Mouse (Mus musculus) neural tube, embryonic 13.5 days (tissue): ENCODE measurements around the gene D6Wsu163e. TPM values are rescaled to one million over a fixed set of nuclear protein-coding genes. Genes with fewer than 3 reads are reported as not detected.

Source experiments
- ATAC-seq: fragments of 200-750 bp; cut with Nextera tagmentation; 2 replicates; pipeline ENCODE4 v1.8.0; 2017; ENCODE audit warnings: low read depth, mild to moderate bottlenecking, moderate TSS enrichment, moderate library complexity
- H3K27ac ChIP-seq: fragments of 300-500 bp; sonication (generic); replicated peaks from 2 replicates; pipeline ENCODE4 v1.5.1; 2015; ENCODE audit warnings: moderate library complexity, mild to moderate bottlenecking, inconsistent platforms
- H3K27me3 ChIP-seq: fragments of 300-500 bp; sonication (generic); 2 replicates; pipeline ENCODE4 v1.6.1; 2015; ENCODE audit warnings: mild to moderate bottlenecking, inconsistent platforms
- H3K36me3 ChIP-seq: fragments of 300-500 bp; sonication (generic); 2 replicates; pipeline ENCODE4 v1.6.1; 2015; ENCODE audit warnings: mild to moderate bottlenecking, inconsistent platforms
- H3K4me1 ChIP-seq: fragments of 300-500 bp; sonication (generic); replicated peaks from 2 replicates; pipeline ENCODE4 v1.6.1; 2015; ENCODE audit warnings: inconsistent platforms
- H3K4me2 ChIP-seq: fragments of 300-500 bp; sonication (generic); 2 replicates; pipeline ENCODE4 v1.6.1; 2015; ENCODE audit warnings: inconsistent platforms, mild to moderate bottlenecking, moderate library complexity
- H3K4me3 ChIP-seq: fragments of 300-500 bp; sonication (generic); 2 replicates; pipeline ENCODE4 v1.5.1; 2015; ENCODE audit warnings: mild to moderate bottlenecking, inconsistent platforms
- H3K9ac ChIP-seq: fragments of 300-500 bp; sonication (generic); 2 replicates; pipeline ENCODE4 v1.6.1; 2015; ENCODE audit warnings: moderate library complexity, mild to moderate bottlenecking, inconsistent platforms
- H3K9me3 ChIP-seq: fragments of 300-500 bp; sonication (generic); 2 replicates; pipeline ENCODE4 v1.6.1; 2016; ENCODE audit warnings: inconsistent platforms
- WGBS: fragments of 180-500 bp; shearing (Covaris S2); methylation state at CpG from one replicate; pipeline ENCODE4 v1.1.7; 2015; 5-methylcytosine and 5-hydroxymethylcytosine counted together
- polyA plus RNA-seq: library from polyadenylated mRNA; unstranded; fragments of >200 nt; fragmentation: Nextera tagmentation; extraction: Ambion mirVana; gene quantifications from 2 replicates; pipeline ENCODE4 v1.2.1, GENCODE M21; 2015

D6Wsu163e gene
- polyA plus RNA-seq, 1 experiment from 2014 or later, result 35.5 TPM

DNA sequence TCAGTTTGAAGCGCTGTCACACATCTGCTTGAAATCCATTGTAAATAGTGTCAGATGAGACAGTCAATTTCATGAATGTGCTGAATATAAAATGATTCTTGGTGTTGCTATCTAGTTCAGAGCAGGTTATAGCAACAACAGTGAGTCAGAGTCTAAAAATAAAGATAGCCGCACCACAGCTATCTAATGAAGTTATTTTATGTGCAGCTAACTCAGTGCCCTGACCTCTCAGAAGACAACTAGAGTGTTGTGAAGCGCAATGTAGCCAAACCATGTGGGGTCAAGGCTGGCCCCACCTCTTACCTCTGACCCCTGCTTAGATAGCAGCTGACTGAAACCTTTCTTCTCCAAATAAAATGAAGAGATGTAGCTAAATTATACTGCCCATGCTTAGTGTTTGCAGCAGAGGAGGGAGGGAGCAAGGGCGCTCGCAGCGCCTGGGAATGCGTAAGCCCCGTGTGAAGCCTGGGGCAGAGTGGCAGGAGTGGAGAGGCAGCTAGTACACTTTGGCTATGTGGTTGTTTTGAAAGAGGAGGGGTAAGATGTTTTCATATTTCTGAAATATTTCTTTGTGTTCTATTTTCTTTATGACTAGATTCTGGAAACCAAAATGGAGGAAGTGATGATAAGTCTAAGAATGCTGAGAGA is 21.7 kb downstream of the D6Wsu163e start:
- no peak for ATAC-seq
- Histone ChIP-seq H3K27ac (no peak overlapping the region), H3K9me3 (no peaks in the 10 kb centered on the region), H3K4me2 (no peak overlapping the region), H3K9ac (no peak overlapping the region), H3K36me3 (peaks cover 64% of the 10 kb centered on the region), H3K27me3 (no peaks in the 10 kb centered on the region), H3K4me1 (no peaks in the 10 kb centered on the region), H3K4me3 (no peak overlapping the region)
- 86% methylated on average over 8 of the region's 8 CpGs for WGBS

DNA sequence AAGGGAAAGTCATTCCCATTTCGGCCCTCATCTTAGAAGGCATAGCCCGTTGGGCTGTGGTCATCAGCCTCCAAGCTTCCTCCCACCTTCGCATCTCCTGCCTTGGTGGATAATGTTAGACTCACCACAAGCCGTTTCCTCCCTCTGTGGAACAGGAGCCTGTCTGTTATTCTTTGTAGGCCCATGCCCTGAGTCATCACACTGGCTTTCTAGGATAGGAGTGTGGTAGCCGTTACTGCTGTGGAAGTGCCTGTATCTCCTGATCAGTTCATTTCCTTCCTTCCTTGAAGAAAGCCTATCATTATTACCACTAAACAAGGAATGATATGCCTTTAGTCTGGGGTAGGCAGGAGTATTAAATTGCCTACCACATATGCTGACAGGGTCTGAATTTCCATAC is 22.9 kb downstream of the D6Wsu163e start:
- no peak for ATAC-seq
- Histone ChIP-seq H3K27ac (no peak overlapping the region), H3K4me2 (no peak overlapping the region), H3K9ac (no peak overlapping the region), H3K4me1 (no peaks in the 10 kb centered on the region), H3K9me3 (no peaks in the 10 kb centered on the region), H3K27me3 (no peaks in the 10 kb centered on the region), H3K36me3 (peaks cover 63% of the 10 kb centered on the region), H3K4me3 (no peak overlapping the region)
- WGBS, result 91% methylated on average over 5 of the region's 5 CpGs

DNA sequence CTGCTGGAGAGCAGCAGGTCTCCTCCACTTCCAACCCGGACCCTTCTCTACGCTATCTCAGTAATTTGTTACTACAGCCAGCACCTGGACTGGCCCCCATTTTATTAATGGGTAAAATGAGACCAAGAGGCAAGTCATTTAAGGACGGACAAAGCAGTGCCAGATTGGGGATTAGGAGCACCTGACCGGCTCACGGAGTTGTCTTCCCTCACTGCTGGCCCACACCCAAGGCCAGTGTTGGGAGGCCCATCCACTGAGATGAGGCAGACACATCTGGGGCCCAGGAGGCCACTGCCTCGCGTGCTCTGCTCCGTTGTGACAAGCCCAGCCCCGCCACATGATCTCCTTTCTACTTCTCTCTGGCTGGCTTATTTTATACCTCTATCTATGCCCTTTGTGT is 23.7 kb downstream of the D6Wsu163e start:
- no peak for ATAC-seq
- 91% methylated on average over 9 of the region's 9 CpGs for WGBS
- H3K36me3 ChIP-seq, result peaks cover 66% of the 10 kb centered on the region
- no peak overlapping the region for H3K4me2 ChIP-seq
- H3K9me3 ChIP-seq, result no peaks in the 10 kb centered on the region
- no peaks in the 10 kb centered on the region for H3K4me1 ChIP-seq
- H3K27ac ChIP-seq, result no peak overlapping the region
- no peak overlapping the region for H3K4me3 ChIP-seq
- H3K27me3 ChIP-seq, result no peaks in the 10 kb centered on the region
- no peak overlapping the region for H3K9ac ChIP-seq

DNA sequence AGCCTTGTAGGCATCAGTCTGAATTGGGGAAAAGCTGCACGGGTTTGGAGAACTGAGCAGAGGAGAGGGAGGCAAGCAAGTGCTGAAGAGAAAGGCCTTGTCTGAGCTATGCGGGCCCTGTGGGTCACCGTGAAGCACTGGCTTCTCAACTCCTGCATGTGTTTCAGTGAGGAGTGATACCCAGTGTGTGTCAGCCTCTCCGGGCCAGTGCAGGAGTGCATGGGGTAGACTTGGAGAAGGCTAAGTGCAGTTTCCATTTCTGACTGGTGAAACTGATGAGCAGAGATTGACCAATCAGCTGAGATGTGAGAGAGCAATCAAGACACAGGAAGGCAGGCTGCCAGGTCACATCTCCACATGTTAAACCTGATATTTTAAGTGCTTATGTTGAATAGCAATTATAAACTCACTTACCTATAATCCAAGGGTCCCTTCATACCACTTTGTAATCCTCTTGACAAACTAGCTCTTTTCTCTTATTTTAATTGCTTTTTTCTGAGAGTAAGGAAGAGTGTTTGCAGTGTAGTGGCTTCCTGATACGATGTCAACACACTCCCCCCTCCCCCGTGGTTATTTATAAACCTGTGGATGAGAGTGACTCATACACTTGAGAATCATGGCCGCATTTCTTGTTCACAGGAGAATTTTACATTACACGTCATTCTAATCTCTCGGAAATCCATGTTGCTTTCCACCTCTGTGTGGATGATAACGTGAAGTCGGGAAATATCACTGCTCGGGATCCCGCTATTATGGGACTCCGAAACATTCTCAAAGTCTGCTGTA is 26.7 kb downstream of the D6Wsu163e start:
- H3K9me3 ChIP-seq, result no peaks in the 10 kb centered on the region
- no peak overlapping the region for H3K4me3 ChIP-seq
- no peak overlapping the region for H3K4me2 ChIP-seq
- no peak overlapping the region for H3K27ac ChIP-seq
- ATAC-seq, result no peak
- no peak overlapping the region for H3K9ac ChIP-seq
- H3K4me1 ChIP-seq, result no peaks in the 10 kb centered on the region
- H3K36me3 ChIP-seq, result peaks cover 76% of the 10 kb centered on the region
- WGBS, result 93% methylated on average over 14 of the region's 14 CpGs
- H3K27me3 ChIP-seq, result no peaks in the 10 kb centered on the region

DNA sequence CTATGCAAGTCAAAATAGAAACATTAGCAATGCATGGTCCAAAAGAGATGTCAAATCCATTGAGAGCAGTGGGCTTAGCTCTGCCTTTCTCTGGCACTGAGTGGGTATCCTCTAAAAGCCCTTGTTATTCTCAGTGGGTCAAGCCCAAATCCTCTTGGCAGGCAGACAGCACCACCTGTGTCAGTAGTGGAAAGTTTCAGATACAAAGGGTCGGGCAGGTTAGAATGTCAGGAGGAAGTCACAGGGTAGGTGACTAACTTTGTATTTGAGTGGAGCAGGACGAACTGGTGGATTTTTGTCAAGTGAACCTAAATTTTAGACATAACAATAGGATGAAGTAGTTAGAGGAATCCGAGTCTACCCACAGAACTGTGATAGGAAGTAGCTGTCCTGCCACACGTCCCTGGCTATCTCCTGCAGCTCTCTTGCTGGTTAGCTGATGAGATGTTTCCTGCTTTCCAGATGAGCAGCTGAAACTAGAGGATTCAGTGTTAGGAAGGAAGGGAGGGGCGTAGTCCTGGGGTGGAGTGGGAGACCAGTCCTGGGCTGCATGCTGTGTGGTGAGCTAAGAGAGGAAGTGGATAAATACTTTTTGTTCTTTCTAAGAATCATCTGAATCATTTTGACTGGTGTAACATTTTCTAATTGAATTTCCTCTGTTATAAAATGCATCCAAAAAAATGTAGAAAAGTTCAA is 41.9 kb downstream of the D6Wsu163e start:
- no peak overlapping the region for H3K4me3 ChIP-seq
- WGBS, result 75% methylated on average over 5 of the region's 5 CpGs
- peaks cover 13% of the 10 kb centered on the region for H3K36me3 ChIP-seq
- H3K4me2 ChIP-seq, result no peak overlapping the region
- no peak overlapping the region for H3K27ac ChIP-seq
- H3K27me3 ChIP-seq, result no peaks in the 10 kb centered on the region
- no peak overlapping the region for H3K9ac ChIP-seq
- ATAC-seq, result no peak
- no peaks in the 10 kb centered on the region for H3K9me3 ChIP-seq
- no peaks in the 10 kb centered on the region for H3K4me1 ChIP-seq

DNA sequence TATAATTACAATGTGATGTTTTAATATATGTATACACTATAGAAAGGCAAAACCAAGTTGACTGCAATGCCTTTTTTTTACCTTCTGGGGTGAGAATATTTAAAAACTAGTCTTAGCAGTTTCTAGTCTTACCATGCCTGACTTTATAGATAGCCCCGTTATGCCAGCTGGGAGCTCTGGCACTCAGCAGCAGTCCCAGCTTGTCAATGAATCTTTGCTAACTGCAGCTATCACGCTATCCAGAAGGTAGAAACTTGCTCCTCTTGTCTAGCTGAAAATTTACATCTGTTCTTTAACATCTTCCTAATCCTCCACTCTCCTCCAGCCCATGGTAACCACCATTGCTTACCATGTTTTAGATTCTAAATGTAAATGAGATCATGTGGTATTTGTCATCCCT is 53.9 kb downstream of the D6Wsu163e start:
- Histone ChIP-seq H3K4me1 (no peaks in the 10 kb centered on the region), H3K9ac (no peak overlapping the region), H3K9me3 (no peaks in the 10 kb centered on the region), H3K4me2 (no peak overlapping the region), H3K27ac (no peak overlapping the region), H3K4me3 (no peak overlapping the region), H3K36me3 (no peaks in the 10 kb centered on the region), H3K27me3 (no peaks in the 10 kb centered on the region)
- WGBS, result 71% methylated on average over 2 of the region's 2 CpGs
- ATAC-seq, result no peak

DNA sequence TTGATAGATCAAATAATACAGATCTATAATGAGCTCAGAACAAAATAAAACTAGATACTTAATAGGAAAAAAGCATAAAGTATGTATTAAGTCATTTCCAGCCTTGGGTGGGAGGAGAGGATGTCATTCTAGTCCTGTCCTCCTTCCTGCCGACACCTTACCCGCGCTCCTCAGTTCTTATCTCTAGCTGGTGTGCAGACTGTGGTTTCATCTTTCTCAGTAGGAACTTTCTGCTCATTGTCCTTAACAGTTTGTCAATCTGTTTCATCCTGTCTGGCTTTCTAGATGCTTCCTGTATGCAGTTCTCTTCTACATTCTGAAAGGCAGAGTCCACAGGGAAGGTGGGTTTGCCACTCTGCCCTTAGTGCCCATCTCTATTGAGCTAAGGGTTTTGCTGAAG is 55.7 kb downstream of the D6Wsu163e start:
- Histone ChIP-seq H3K9ac (no peak overlapping the region), H3K9me3 (no peaks in the 10 kb centered on the region), H3K27me3 (no peaks in the 10 kb centered on the region), H3K4me2 (no peak overlapping the region), H3K27ac (no peak overlapping the region), H3K4me3 (no peak overlapping the region), H3K36me3 (no peaks in the 10 kb centered on the region), H3K4me1 (no peaks in the 10 kb centered on the region)
- WGBS, result 88% methylated on average over 3 of the region's 3 CpGs
- no peak for ATAC-seq

DNA sequence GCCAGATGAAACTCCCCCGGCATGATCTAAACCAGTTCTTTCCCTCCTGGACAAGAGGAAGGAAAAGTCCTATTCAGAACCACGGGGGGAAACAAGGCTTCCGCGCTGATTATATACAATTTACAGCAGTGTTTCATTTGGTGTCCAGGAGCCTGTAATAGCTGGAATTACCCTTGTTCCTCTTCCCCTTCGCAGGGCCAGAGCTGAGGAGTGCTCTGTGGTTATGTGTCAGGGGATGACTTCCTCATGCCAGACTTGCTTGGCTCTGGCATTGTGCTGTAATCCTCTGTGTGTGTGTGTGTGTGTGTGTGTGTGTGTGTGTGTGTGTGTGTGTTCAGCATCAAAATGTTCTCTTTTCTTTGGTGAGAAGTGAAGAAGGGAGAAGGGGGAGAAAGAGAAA is 56.6 kb downstream of the D6Wsu163e start:
- Histone ChIP-seq H3K4me2 (no peak overlapping the region), H3K9me3 (no peaks in the 10 kb centered on the region), H3K36me3 (no peaks in the 10 kb centered on the region), H3K27ac (no peak overlapping the region), H3K9ac (no peak overlapping the region), H3K4me1 (no peaks in the 10 kb centered on the region), H3K27me3 (no peaks in the 10 kb centered on the region), H3K4me3 (no peak overlapping the region)
- 81% methylated on average over 5 of the region's 5 CpGs for WGBS
- ATAC-seq, result no peak

DNA sequence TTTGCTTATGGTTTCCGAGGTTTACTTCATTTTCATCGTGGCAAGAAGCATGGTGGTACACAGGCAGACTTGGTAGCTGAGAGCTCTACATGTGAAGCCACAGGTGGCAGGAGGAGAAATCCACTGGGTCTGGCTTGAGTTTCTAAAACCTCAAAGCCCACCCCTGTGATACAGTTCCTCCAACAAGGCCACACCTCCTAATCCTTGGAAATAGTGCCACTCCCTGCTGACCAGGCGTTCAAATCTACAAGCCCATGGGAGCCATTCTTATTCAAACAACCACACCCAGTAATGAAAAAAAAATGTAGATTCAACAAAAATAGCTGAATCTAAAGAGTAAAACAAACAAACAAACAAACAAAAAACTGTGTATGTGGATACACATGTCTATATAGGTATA is 65.9 kb downstream of the D6Wsu163e start:
- 87% methylated on average over 3 of the region's 3 CpGs for WGBS
- H3K27me3 ChIP-seq, result no peaks in the 10 kb centered on the region
- no peaks in the 10 kb centered on the region for H3K9me3 ChIP-seq
- no peak overlapping the region for H3K27ac ChIP-seq
- no peak overlapping the region for H3K9ac ChIP-seq
- ATAC-seq, result no peak
- H3K36me3 ChIP-seq, result no peaks in the 10 kb centered on the region
- H3K4me1 ChIP-seq, result no peaks in the 10 kb centered on the region
- no peak overlapping the region for H3K4me3 ChIP-seq
- no peak overlapping the region for H3K4me2 ChIP-seq

DNA sequence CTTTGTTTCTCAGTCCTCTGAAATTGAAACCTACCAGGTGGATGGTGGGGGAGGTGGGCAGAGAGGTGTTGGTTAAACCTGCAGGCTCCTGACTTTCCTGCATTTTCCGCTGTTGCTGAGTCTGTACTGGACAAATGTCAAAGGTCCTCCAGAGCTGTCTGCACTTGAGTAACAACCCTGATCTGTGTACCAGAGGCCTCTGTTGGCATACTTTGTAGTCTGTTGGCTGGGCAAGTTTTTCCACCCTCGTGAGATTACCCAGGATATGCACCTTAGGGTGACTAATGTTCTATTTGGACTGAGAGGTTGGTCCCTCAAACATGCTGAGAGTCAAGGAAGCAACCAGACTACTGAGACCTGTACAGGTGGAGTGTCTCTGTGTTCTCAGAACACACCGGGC is 66.8 kb downstream of the D6Wsu163e start:
- H3K27me3 ChIP-seq, result no peaks in the 10 kb centered on the region
- no peak overlapping the region for H3K27ac ChIP-seq
- no peaks in the 10 kb centered on the region for H3K4me1 ChIP-seq
- no peak overlapping the region for H3K9ac ChIP-seq
- H3K4me2 ChIP-seq, result no peak overlapping the region
- no peaks in the 10 kb centered on the region for H3K36me3 ChIP-seq
- H3K9me3 ChIP-seq, result no peaks in the 10 kb centered on the region
- no peak for ATAC-seq
- H3K4me3 ChIP-seq, result no peak overlapping the region
- 83% methylated on average over 3 of the region's 3 CpGs for WGBS

DNA sequence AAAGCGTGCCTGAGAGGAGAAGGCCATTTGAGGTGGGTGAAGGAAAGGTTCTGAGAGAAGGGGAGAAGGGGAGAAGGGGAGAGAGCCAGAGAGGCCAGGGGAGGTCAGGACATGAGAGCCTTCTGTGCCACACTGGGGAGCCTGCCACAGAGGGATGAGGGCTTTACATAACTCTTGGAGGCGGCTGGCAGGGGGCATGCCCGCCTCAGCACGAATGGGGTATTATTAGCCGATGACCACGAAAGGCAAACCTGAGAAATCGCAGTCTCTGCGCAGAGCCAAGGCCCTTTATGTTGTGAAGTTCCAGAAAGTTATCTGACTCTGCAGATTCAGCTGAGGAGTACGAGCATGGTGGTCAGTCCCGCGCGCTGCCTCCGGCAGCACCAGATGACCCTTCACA is 70.3 kb downstream of the D6Wsu163e start:
- no peak overlapping the region for H3K27ac ChIP-seq
- WGBS, result 93% methylated on average over 13 of the region's 13 CpGs

DNA sequence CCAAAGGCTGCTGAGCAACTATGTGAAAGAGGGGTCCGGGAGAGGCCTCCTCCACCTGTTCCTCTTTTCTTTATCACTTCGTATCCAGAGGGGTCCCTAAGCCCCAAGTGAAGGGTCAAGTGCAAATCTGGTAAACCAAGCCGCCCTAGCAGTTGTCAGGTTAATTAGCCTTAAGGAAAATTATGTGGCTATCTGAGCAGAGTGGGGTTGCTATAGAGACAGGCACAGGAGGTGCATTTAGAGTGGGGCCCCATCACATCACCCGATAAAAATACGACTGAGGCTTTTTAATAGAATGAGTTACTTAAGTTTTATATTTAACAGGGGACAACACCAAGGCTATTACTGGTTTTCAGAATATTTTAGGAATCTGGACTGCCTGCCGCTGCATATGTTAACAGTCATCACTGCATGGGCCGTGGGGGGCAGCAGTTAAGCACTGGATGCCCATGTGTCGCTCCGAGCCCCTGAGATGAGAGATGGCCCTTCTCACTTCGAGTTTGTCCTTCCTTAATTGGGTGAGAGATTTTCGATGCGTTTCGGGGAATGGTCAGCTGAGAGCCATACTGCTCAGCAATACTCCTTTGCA is 72.3 kb downstream of the D6Wsu163e start:
- H3K36me3 ChIP-seq, result no peaks in the 10 kb centered on the region
- H3K9me3 ChIP-seq, result no peaks in the 10 kb centered on the region
- WGBS, result 75% methylated on average over 13 of the region's 13 CpGs
- no peak overlapping the region for H3K4me3 ChIP-seq
- H3K27me3 ChIP-seq, result no peaks in the 10 kb centered on the region
- H3K9ac ChIP-seq, result no peak overlapping the region
- no peak for ATAC-seq
- H3K4me2 ChIP-seq, result no peak overlapping the region
- H3K27ac ChIP-seq, result no peak overlapping the region
- H3K4me1 ChIP-seq, result no peaks in the 10 kb centered on the region

More for the DNA sequence above, 70.3 kb downstream of the D6Wsu163e start:
- Histone ChIP-seq H3K9me3 (no peaks in the 10 kb centered on the region), H3K27me3 (no peaks in the 10 kb centered on the region), H3K36me3 (no peaks in the 10 kb centered on the region), H3K4me3 (no peak overlapping the region), H3K9ac (no peak overlapping the region), H3K4me2 (no peak overlapping the region), H3K4me1 (no peaks in the 10 kb centered on the region)
- no peak for ATAC-seq
